Mouse (Mus musculus) cortical plate, adult 2 months (tissue): ENCODE data around the gene Lonp1.

Experiments
- CTCF ChIP-seq: fragments of 200-500 bp; IDR thresholded peaks from 2 replicates; pipeline ENCODE4 v1.5.1; 2011; ENCODE audit warnings: mild to moderate bottlenecking, control low read depth, low read length; ENCODE audit not compliant: insufficient read depth; ENCODE audit errors: extremely low read depth
- POLR2A ChIP-seq: fragments of 200-500 bp; IDR thresholded peaks from 2 replicates; pipeline ENCODE4 v1.6.1; 2011; ENCODE audit warnings: mild to moderate bottlenecking, low read length, control low read depth; ENCODE audit not compliant: insufficient read depth; ENCODE audit errors: extremely low read depth

DNA sequence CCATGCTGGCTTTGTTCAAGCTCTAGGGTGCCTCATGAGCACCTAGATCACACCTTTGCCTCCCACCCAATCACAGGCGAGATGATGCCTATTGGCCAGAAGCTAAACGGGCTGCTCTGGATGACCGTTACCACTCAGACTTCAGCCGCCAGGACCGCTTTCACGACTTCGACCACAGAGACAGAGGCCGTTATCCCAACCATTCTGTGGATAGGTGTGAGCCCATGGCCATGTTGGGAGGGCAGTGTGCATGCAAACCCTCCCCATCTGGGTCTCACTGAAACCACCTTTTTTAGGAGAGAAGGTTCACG is 22.7 kb downstream of the Lonp1 start:
- TF ChIP-seq CTCF (no peak), POLR2A (no peak)
